Mouse (Mus musculus): Measurements from ENCODE around the gene Pcsk6. TPM values are rescaled to one million over a fixed set of nuclear protein-coding genes. Genes with fewer than 3 reads are reported as not detected.

The Pcsk6 gene
- total and polyA plus RNA-seq, 3 experiments: 0.05 TPM; not detected in 2

GRCm38 (mm10) chr7:65903456-65903855 lies 41.9 kb downstream of the Pcsk6 start:
- H3K4me1 ChIP-seq (ENCODE audit: insufficient read depth, low read depth, low read length): no peaks in the 10 kb centered on the region
- no peak for ATAC-seq (ENCODE audit: extremely low read depth, insufficient number of reproducible peaks, low FRiP score, poor library complexity, severe bottlenecking)
- TF ChIP-seq CTCF (IDR thresholded peaks at IDR 0.05; ENCODE audit: low read depth, low read length) (no peak), GATA1 (IDR thresholded peaks at IDR 0.05; ENCODE audit: borderline replicate concordance, low read length) (no peak), TAL1 (conservative IDR thresholded peaks at IDR 0.05; ENCODE audit: low read depth, low read length) (no peak), GATA2 (IDR thresholded peaks at IDR 0.05; ENCODE audit: borderline replicate concordance, low read depth, low read length) (no peak), POLR2AphosphoS5 (IDR thresholded peaks at IDR 0.05; ENCODE audit: insufficient replicate concordance, low read depth, low read length) (no peak)
- no peak overlapping the region for H3K4me3 ChIP-seq (ENCODE audit: low read depth, low read length)
- H3K27me3 ChIP-seq (ENCODE audit: insufficient read depth, low read length): no peaks in the 10 kb centered on the region
- no peak for DNase-seq (ENCODE audit: low spot score)
- no peaks in the 10 kb centered on the region for H3K36me3 ChIP-seq (replicated peaks)
- H3K9me3 ChIP-seq (replicated peaks): no peaks in the 10 kb centered on the region

- H3K27me3 ChIP-seq (ENCODE audit: insufficient read depth, low read length): no peaks in the 10 kb centered on the region
- no peaks in the 10 kb centered on the region for H3K4me1 ChIP-seq (ENCODE audit: insufficient read depth, low read depth, low read length)
- no peak overlapping the region for H3K4me3 ChIP-seq (ENCODE audit: low read depth, low read length)
- no peaks in the 10 kb centered on the region for H3K9me3 ChIP-seq (replicated peaks)
- ATAC-seq (ENCODE audit: extremely low read depth, insufficient number of reproducible peaks, low FRiP score, poor library complexity, severe bottlenecking): no peak
- H3K36me3 ChIP-seq (replicated peaks): no peaks in the 10 kb centered on the region
- TF ChIP-seq CTCF (IDR thresholded peaks at IDR 0.05; ENCODE audit: low read depth, low read length): no peak
- no peak for TF ChIP-seq GATA2 (IDR thresholded peaks at IDR 0.05; ENCODE audit: borderline replicate concordance, low read depth, low read length)
- TF ChIP-seq POLR2AphosphoS5 (IDR thresholded peaks at IDR 0.05; ENCODE audit: insufficient replicate concordance, low read depth, low read length): no peak
- TF ChIP-seq GATA1 (IDR thresholded peaks at IDR 0.05; ENCODE audit: borderline replicate concordance, low read length): no peak
- TF ChIP-seq TAL1 (conservative IDR thresholded peaks at IDR 0.05; ENCODE audit: low read depth, low read length): no peak
- DNase-seq (ENCODE audit: low spot score): no peak
These were observed 45.2 kb downstream of the Pcsk6 start for GRCm38 (mm10) chr7:65906528-65907272.

GRCm38 (mm10) chr7:65909343-65910127 lies 48.0 kb downstream of the Pcsk6 start:
- Histone ChIP-seq H3K9me3 (replicated peaks) (no peaks in the 10 kb centered on the region), H3K27me3 (ENCODE audit: insufficient read depth, low read length) (no peaks in the 10 kb centered on the region), H3K4me3 (ENCODE audit: low read depth, low read length) (no peak overlapping the region), H3K36me3 (replicated peaks) (no peaks in the 10 kb centered on the region), H3K4me1 (ENCODE audit: insufficient read depth, low read depth, low read length) (no peaks in the 10 kb centered on the region)
- ATAC-seq (ENCODE audit: extremely low read depth, insufficient number of reproducible peaks, low FRiP score, poor library complexity, severe bottlenecking): no peak
- no peak for DNase-seq (ENCODE audit: low spot score)
- no peak for TF ChIP-seq TAL1 (conservative IDR thresholded peaks at IDR 0.05; ENCODE audit: low read depth, low read length)
- TF ChIP-seq GATA2 (IDR thresholded peaks at IDR 0.05; ENCODE audit: borderline replicate concordance, low read depth, low read length): no peak
- TF ChIP-seq CTCF (IDR thresholded peaks at IDR 0.05; ENCODE audit: low read depth, low read length): no peak
- no peak for TF ChIP-seq POLR2AphosphoS5 (IDR thresholded peaks at IDR 0.05; ENCODE audit: insufficient replicate concordance, low read depth, low read length)
- no peak for TF ChIP-seq GATA1 (IDR thresholded peaks at IDR 0.05; ENCODE audit: borderline replicate concordance, low read length)

GRCm38 (mm10) chr7:65913088-65913610 lies 51.6 kb downstream of the Pcsk6 start:
- Histone ChIP-seq H3K9me3 (replicated peaks) (no peaks in the 10 kb centered on the region), H3K4me3 (ENCODE audit: low read depth, low read length) (no peak overlapping the region), H3K27me3 (ENCODE audit: insufficient read depth, low read length) (no peaks in the 10 kb centered on the region), H3K4me1 (ENCODE audit: insufficient read depth, low read depth, low read length) (no peaks in the 10 kb centered on the region), H3K36me3 (replicated peaks) (no peaks in the 10 kb centered on the region)
- no peak for TF ChIP-seq POLR2AphosphoS5 (IDR thresholded peaks at IDR 0.05; ENCODE audit: insufficient replicate concordance, low read depth, low read length)
- no peak for TF ChIP-seq TAL1 (conservative IDR thresholded peaks at IDR 0.05; ENCODE audit: low read depth, low read length)
- no peak for TF ChIP-seq GATA2 (IDR thresholded peaks at IDR 0.05; ENCODE audit: borderline replicate concordance, low read depth, low read length)
- TF ChIP-seq GATA1 (IDR thresholded peaks at IDR 0.05; ENCODE audit: borderline replicate concordance, low read length): no peak
- TF ChIP-seq CTCF (IDR thresholded peaks at IDR 0.05; ENCODE audit: low read depth, low read length): no peak
- no peak for DNase-seq (ENCODE audit: low spot score)
- no peak for ATAC-seq (ENCODE audit: extremely low read depth, insufficient number of reproducible peaks, low FRiP score, poor library complexity, severe bottlenecking)

DNA sequence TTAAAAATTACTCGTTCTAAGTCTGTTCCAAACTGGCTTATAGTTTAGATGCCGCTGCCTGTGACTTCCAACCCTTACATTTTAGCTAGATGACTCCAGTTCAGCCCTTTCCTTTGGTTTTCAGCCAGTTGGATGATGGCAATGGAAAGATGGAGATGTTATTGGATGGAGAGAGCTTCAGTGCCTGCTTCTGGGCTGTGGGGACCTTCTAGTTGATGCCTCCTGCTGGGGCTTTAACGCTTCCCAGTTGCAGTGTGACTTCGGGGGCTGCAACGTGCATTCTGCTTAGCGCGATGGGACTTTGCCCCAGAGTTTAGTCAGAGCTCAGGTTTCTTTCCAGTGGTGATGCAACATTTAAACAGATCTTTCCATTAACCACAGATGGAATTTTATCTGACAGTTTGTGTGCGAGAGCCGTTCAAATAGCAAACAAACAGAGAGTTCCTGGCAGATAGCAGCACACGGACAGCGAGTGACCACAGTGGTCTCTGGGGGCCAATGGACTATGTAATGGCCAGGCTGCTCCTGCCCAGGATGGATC lies 53.3 kb downstream of the Pcsk6 start:
- no peak for DNase-seq (ENCODE audit: low spot score)
- no peak for TF ChIP-seq GATA1 (IDR thresholded peaks at IDR 0.05; ENCODE audit: borderline replicate concordance, low read length)
- no peak for TF ChIP-seq CTCF (IDR thresholded peaks at IDR 0.05; ENCODE audit: low read depth, low read length)
- TF ChIP-seq TAL1 (conservative IDR thresholded peaks at IDR 0.05; ENCODE audit: low read depth, low read length): no peak
- no peak for TF ChIP-seq GATA2 (IDR thresholded peaks at IDR 0.05; ENCODE audit: borderline replicate concordance, low read depth, low read length)
- no peak for TF ChIP-seq POLR2AphosphoS5 (IDR thresholded peaks at IDR 0.05; ENCODE audit: insufficient replicate concordance, low read depth, low read length)
- no peak for ATAC-seq (ENCODE audit: extremely low read depth, insufficient number of reproducible peaks, low FRiP score, poor library complexity, severe bottlenecking)

GRCm38 (mm10) chr7:65915821-65916220 lies 54.3 kb downstream of the Pcsk6 start:
- no peak overlapping the region for H3K4me3 ChIP-seq (ENCODE audit: low read depth, low read length)
- ATAC-seq (ENCODE audit: extremely low read depth, insufficient number of reproducible peaks, low FRiP score, poor library complexity, severe bottlenecking) (no peak), DNase-seq (ENCODE audit: low spot score) (no peak)
- no peaks in the 10 kb centered on the region for H3K4me1 ChIP-seq (ENCODE audit: insufficient read depth, low read depth, low read length)
- no peaks in the 10 kb centered on the region for H3K9me3 ChIP-seq (replicated peaks)
- no peaks in the 10 kb centered on the region for H3K27me3 ChIP-seq (ENCODE audit: insufficient read depth, low read length)
- H3K36me3 ChIP-seq (replicated peaks): no peaks in the 10 kb centered on the region
- TF ChIP-seq CTCF (IDR thresholded peaks at IDR 0.05; ENCODE audit: low read depth, low read length): no peak
- no peak for TF ChIP-seq GATA2 (IDR thresholded peaks at IDR 0.05; ENCODE audit: borderline replicate concordance, low read depth, low read length)
- no peak for TF ChIP-seq POLR2AphosphoS5 (IDR thresholded peaks at IDR 0.05; ENCODE audit: insufficient replicate concordance, low read depth, low read length)
- no peak for TF ChIP-seq GATA1 (IDR thresholded peaks at IDR 0.05; ENCODE audit: borderline replicate concordance, low read length)
- TF ChIP-seq TAL1 (conservative IDR thresholded peaks at IDR 0.05; ENCODE audit: low read depth, low read length): no peak

More for the DNA sequence above, 53.3 kb downstream of the Pcsk6 start:
- no peak overlapping the region for H3K4me3 ChIP-seq (ENCODE audit: low read depth, low read length)
- H3K4me1 ChIP-seq (ENCODE audit: insufficient read depth, low read depth, low read length): no peaks in the 10 kb centered on the region
- H3K27me3 ChIP-seq (ENCODE audit: insufficient read depth, low read length): no peaks in the 10 kb centered on the region
- H3K9me3 ChIP-seq (replicated peaks): no peaks in the 10 kb centered on the region
- no peaks in the 10 kb centered on the region for H3K36me3 ChIP-seq (replicated peaks)
